Mouse (Mus musculus): ENCODE measurements around the gene Gli2. TPM values are rescaled to one million over a fixed set of nuclear protein-coding genes. Genes with fewer than 3 reads are reported as not detected.

The Gli2 gene
- 9.8 and 12.2 TPM in 2 replicates for total RNA-seq (2012; rRNA removed)

DNA sequence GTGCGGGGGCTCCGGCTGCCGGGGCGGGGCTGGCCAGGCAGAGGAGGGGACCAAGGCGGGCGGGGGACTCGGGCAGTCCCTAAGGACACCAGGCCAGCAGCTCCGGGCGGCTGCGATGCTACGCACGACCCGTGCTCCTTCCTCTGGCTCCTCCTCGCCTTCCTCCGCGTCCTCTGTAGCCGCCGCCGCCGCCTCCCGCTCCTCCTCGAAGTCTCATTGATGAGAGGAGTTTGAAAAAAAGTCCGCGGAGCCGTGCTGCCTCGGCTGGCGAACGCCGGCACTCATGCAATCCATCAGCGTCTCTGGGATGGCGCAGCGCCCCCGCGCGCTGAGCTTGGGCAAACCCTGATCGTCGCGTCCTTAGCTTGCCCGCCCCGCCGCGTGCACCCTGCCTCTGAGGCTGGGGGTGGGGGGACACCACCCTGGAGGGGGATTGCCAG is at the start of gene Gli2:
Gene Gli2 (minus strand): TSS at position 218 of the 440 bp plus-strand sequence.
- peak within 1 kb of the TSS; percentile 84 to 86 for H3K4me3 ChIP-seq (ENCODE audit: insufficient read depth in 1 of 2, low read depth in 1 of 2, low read length in 2 of 2, poor library complexity in 1 of 2, severe bottlenecking in 1 of 2)
- TF ChIP-seq MAFK (IDR thresholded peaks at IDR 0.05; ENCODE audit: insufficient read depth, low read depth, low read length): no peak
- no peak for TF ChIP-seq ZC3H11A (IDR thresholded peaks at IDR 0.05; ENCODE audit: borderline replicate concordance, low read depth, low read length)
- TF ChIP-seq HCFC1 (IDR thresholded peaks at IDR 0.05; ENCODE audit: borderline replicate concordance, insufficient read depth, low read length): 0 out of 2 replicates have a peak, but pooled peaks have one; percentile 32
- TF ChIP-seq ZNF384 (IDR thresholded peaks at IDR 0.05; ENCODE audit: low read depth, low read length): peak; percentile 79
- no peak for TF ChIP-seq CHD2 (IDR thresholded peaks at IDR 0.05; ENCODE audit: low read depth, low read length)
- H3K36me3 ChIP-seq (ENCODE audit: control insufficient read depth, insufficient read depth, low read length, poor library complexity, severe bottlenecking): no peaks in the 10 kb centered on the region
- H3K4me1 ChIP-seq (ENCODE audit: control insufficient read depth in 2 of 2, insufficient read depth in 2 of 2, low read length in 2 of 2, poor library complexity in 1 of 2): peaks cover 15 to 22% of the 10 kb centered on the region in 2 experiments
- peak within 1 kb of the TSS; percentile 81 for H3K27ac ChIP-seq (ENCODE audit: insufficient read depth, low read depth, low read length, poor library complexity, severe bottlenecking)
- H3K9ac ChIP-seq (ENCODE audit: insufficient read depth, low read depth, low read length, poor library complexity, severe bottlenecking): peak within 1 kb of the TSS; percentile 88
- DNase-seq (ENCODE audit: low read depth, low spot score): no peak
- H3K9me3 ChIP-seq (ENCODE audit: control insufficient read depth, insufficient read depth, low read depth, low read length): no peaks in the 10 kb centered on the region
- in situ Hi-C loops (cut with MboI; ENCODE audit: low sequenced_read_pairs in 2 of 2, unreplicated experiment in 2 of 2): loop anchor here in 1 of 2 experiments (25.0 kb wide), 1 partner anchor 416 kb away; the partner anchor contains the start of gene Tfcp2l1

DNA sequence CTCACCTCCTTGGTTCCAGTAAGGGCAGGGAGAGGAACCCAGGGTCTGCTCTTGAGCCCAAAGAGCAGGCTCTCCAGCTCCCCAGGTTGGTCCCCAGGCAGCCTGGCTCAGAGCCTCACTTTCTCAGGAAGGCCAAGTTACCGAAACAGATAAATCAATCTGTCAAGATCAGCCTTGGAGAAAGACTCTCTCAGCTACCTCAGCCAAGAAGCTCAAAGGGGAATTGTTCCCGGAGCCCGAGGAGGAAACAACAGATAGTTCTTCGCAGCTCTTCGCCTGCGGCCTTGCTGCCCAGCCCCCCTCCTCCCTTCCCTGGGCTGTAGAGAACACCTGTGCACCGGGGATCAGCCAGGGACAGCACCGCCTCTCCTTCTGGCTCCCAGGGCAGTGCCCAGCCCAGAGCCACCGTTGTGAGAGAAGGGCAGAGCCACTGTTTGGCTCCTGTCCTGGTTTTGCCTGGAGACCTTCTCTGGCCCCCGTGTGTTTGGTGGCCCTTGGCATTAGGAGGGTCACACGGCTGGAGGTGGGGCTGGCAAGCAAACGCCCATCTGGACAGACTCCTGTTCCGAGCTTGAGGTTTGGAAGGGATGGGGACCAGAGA is 44.6 kb upstream of the Gli2 start:
- 0 out of 4 replicates have a peak, but pooled peaks cover 0 to 2% of the 10 kb centered on the region in 2 experiments for H3K4me1 ChIP-seq (ENCODE audit: control insufficient read depth in 2 of 2, insufficient read depth in 2 of 2, low read length in 2 of 2, poor library complexity in 1 of 2)
- DNase-seq (ENCODE audit: low read depth, low spot score): no peak
- no peak overlapping the region for H3K27ac ChIP-seq (ENCODE audit: insufficient read depth, low read depth, low read length, poor library complexity, severe bottlenecking)
- TF ChIP-seq ZNF384 (IDR thresholded peaks at IDR 0.05; ENCODE audit: low read depth, low read length): no peak
- no peak for TF ChIP-seq CHD2 (IDR thresholded peaks at IDR 0.05; ENCODE audit: low read depth, low read length)
- TF ChIP-seq MAFK (IDR thresholded peaks at IDR 0.05; ENCODE audit: insufficient read depth, low read depth, low read length): no peak
- in situ Hi-C loops (cut with MboI; ENCODE audit: low sequenced_read_pairs in 2 of 2, unreplicated experiment in 2 of 2): loop anchor here in 1 of 2 experiments (5.0 to 10.0 kb wide), 2 partner anchors 59 to 387 kb away; no protein-coding TSS in a partner anchor
- no peak overlapping the region for H3K9ac ChIP-seq (ENCODE audit: insufficient read depth, low read depth, low read length, poor library complexity, severe bottlenecking)
- H3K4me3 ChIP-seq (ENCODE audit: insufficient read depth in 1 of 2, low read depth in 1 of 2, low read length in 2 of 2, poor library complexity in 1 of 2, severe bottlenecking in 1 of 2): no peak overlapping the region
- no peaks in the 10 kb centered on the region for H3K9me3 ChIP-seq (ENCODE audit: control insufficient read depth, insufficient read depth, low read depth, low read length)
- no peaks in the 10 kb centered on the region for H3K36me3 ChIP-seq (ENCODE audit: control insufficient read depth, insufficient read depth, low read length, poor library complexity, severe bottlenecking)

DNA sequence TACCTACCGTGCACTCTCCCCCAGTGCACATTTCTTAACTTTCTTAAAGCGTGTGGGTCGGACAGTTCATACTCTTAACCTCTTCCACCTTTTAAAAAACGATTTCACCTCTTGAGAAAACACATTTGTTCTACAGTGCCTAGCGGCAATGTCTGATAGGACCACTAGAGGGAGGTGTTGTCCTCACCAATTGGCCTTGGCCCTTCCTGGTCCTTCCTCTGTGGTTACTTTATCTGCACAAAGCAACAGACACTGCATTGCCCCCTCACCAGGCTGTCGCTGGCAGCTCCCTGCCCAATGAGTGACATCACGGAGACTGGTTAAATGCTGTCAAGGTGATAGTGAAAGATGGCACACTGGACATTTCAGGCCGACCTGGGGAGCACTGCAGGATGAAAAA is 40.3 kb upstream of the Gli2 start:
- in situ Hi-C loops (cut with MboI; ENCODE audit: low sequenced_read_pairs in 2 of 2, unreplicated experiment in 2 of 2): loop anchor here in 1 of 2 experiments (10.0 kb wide), 1 partner anchor 391 kb away; no protein-coding TSS in a partner anchor

DNA sequence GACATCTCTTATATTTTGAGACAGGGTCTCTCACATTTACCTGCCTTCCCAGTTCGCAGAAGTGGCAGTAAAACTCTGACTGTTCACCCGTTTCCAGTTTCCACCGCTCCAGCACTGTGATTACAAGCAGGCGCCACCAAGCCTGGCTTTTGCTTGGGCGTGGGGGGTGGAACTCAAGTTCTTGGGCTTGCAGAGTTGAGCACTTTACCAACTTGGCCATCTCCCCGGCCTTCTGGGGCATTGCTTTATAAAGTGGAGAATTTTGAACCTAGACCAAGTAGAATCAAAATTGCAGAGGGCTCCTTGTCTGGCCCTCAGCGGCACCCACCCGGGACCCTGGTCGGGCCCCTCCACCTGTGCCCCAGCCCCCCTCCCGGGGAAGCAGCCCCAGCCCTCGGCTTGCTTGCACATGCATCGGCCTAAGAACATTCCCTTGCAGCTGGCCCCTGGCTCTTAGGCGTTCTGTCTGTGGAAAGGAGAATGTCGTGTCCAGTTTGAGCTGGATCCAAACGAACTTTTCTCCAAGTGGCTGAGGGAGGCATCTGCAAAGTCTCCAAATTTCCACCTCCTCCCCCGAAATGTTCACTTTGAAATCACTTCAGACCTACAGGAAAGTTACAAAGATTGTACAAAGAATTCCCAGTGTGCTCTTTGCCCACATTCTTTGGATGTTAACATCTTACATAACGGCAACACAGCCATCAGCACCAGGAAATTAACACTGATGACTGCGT is 36.6 kb upstream of the Gli2 start:
- no peak for DNase-seq (ENCODE audit: low read depth, low spot score)
- in situ Hi-C loops (cut with MboI; ENCODE audit: low sequenced_read_pairs in 2 of 2, unreplicated experiment in 2 of 2): loop anchor here (10.0 kb wide), 2 partner anchors 315 to 395 kb away; no protein-coding TSS in a partner anchor
- no peak overlapping the region for H3K27ac ChIP-seq (ENCODE audit: insufficient read depth, low read depth, low read length, poor library complexity, severe bottlenecking)
- no peak overlapping the region for H3K9ac ChIP-seq (ENCODE audit: insufficient read depth, low read depth, low read length, poor library complexity, severe bottlenecking)
- no peaks in the 10 kb centered on the region for H3K36me3 ChIP-seq (ENCODE audit: control insufficient read depth, insufficient read depth, low read length, poor library complexity, severe bottlenecking)
- H3K4me1 ChIP-seq (ENCODE audit: control insufficient read depth in 2 of 2, insufficient read depth in 2 of 2, low read length in 2 of 2, poor library complexity in 1 of 2): no peaks in the 10 kb centered on the region
- H3K9me3 ChIP-seq (ENCODE audit: control insufficient read depth, insufficient read depth, low read depth, low read length): no peaks in the 10 kb centered on the region
- TF ChIP-seq CHD2 (IDR thresholded peaks at IDR 0.05; ENCODE audit: low read depth, low read length): no peak
- no peak for TF ChIP-seq ZNF384 (IDR thresholded peaks at IDR 0.05; ENCODE audit: low read depth, low read length)
- TF ChIP-seq ZC3H11A (IDR thresholded peaks at IDR 0.05; ENCODE audit: borderline replicate concordance, low read depth, low read length): no peak
- TF ChIP-seq MAFK (IDR thresholded peaks at IDR 0.05; ENCODE audit: insufficient read depth, low read depth, low read length): no peak
- no peak for TF ChIP-seq HCFC1 (IDR thresholded peaks at IDR 0.05; ENCODE audit: borderline replicate concordance, insufficient read depth, low read length)
- H3K4me3 ChIP-seq (ENCODE audit: insufficient read depth in 1 of 2, low read depth in 1 of 2, low read length in 2 of 2, poor library complexity in 1 of 2, severe bottlenecking in 1 of 2): no peak overlapping the region

More for the DNA sequence above, 40.3 kb upstream of the Gli2 start:
- Histone ChIP-seq H3K36me3 (ENCODE audit: control insufficient read depth, insufficient read depth, low read length, poor library complexity, severe bottlenecking) (no peaks in the 10 kb centered on the region), H3K4me3 (ENCODE audit: insufficient read depth in 1 of 2, low read depth in 1 of 2, low read length in 2 of 2, poor library complexity in 1 of 2, severe bottlenecking in 1 of 2) (no peak overlapping the region), H3K4me1 (ENCODE audit: control insufficient read depth in 2 of 2, insufficient read depth in 2 of 2, low read length in 2 of 2, poor library complexity in 1 of 2) (0 out of 4 replicates have a peak, but pooled peaks cover 0 to 2% of the 10 kb centered on the region in 2 experiments), H3K9ac (ENCODE audit: insufficient read depth, low read depth, low read length, poor library complexity, severe bottlenecking) (no peak overlapping the region), H3K9me3 (ENCODE audit: control insufficient read depth, insufficient read depth, low read depth, low read length) (no peaks in the 10 kb centered on the region), H3K27ac (ENCODE audit: insufficient read depth, low read depth, low read length, poor library complexity, severe bottlenecking) (no peak overlapping the region)
- TF ChIP-seq MAFK (IDR thresholded peaks at IDR 0.05; ENCODE audit: insufficient read depth, low read depth, low read length) (no peak), ZC3H11A (IDR thresholded peaks at IDR 0.05; ENCODE audit: borderline replicate concordance, low read depth, low read length) (peak; percentile 74)
- DNase-seq (ENCODE audit: low read depth, low spot score): peak; percentile 57

Measured in ES-E14 (cell line).